Comparison of ENCODE assay signal across 8 mouse cellular contexts in genomic region chr14:124222447-124222846, GRCm38 (mm10).
DNase-seq lines count a peak whose midpoint lies in the region; ATAC-seq lines count a peak whose summit lies in the region.

No protein-coding gene starts in this region.

- H3K27me3 ChIP-seq in heart, embryonic 11.5 days (ENCODE audit: control insufficient read depth, insufficient read depth, low read length): no peaks in the 10 kb centered on the region

- no peak overlapping the region for H3K27ac ChIP-seq in heart, embryonic 11.5 days (ENCODE audit: low read depth, low read length)

- H3K9ac ChIP-seq in heart, embryonic 11.5 days (ENCODE audit: low read depth, low read length): no peak overlapping the region

- DNase-seq in heart, postnatal 10 days: peak; percentile 2 to 7
- peak; percentile 3 for DNase-seq in 416B (ENCODE audit: low read depth)
- DNase-seq in brain, adult 2 months (ENCODE audit: low read depth, low spot score): peak; percentile 72
- DNase-seq in layer of hippocampus, adult 9-10 months (ENCODE audit: low spot score): peak; percentile 57
- no peak for DNase-seq in gastrocnemius, postnatal 10 days
- DNase-seq in frontal cortex, postnatal 10 days (ENCODE audit: low spot score in 2 of 2): no peak
- no peak for DNase-seq in spleen, adult 12 weeks (ENCODE audit: low spot score)

- WGBS in heart, embryonic 11.5 days (ENCODE audit: insufficient replicate concordance): 26% methylated on average over 1 of the region's 1 CpGs

- no peaks in the 10 kb centered on the region for H3K4me1 ChIP-seq in heart, embryonic 11.5 days (ENCODE audit: control insufficient read depth, insufficient read depth, low read length)

- H3K36me3 ChIP-seq in heart, embryonic 11.5 days (ENCODE audit: control insufficient read depth, insufficient read depth, low read length): no peaks in the 10 kb centered on the region

- no peak overlapping the region for H3K4me2 ChIP-seq in heart, embryonic 11.5 days

- H3K9me3 ChIP-seq in heart, embryonic 11.5 days (replicated peaks; ENCODE audit: control insufficient read depth, low read length): no peaks in the 10 kb centered on the region

- H3K4me3 ChIP-seq in heart, embryonic 11.5 days (ENCODE audit: low read depth, low read length): no peak overlapping the region

- intact Hi-C loops in heart, postnatal 10 days (cut with DNase I): no loop called here

- ATAC-seq in heart, embryonic 11.5 days (replicated peaks; ENCODE audit: insufficient number of reproducible peaks, low FRiP score, low TSS enrichment): no peak

Comparison
In these comparisons a context has a peak if more than half of its experiments do, and no peak if none do; other contexts are left out.
1. DNase-seq: peak in heart, postnatal 10 days (2 of 2), 416B (single experiment), brain, adult 2 months (single experiment) and layer of hippocampus, adult 9-10 months (single experiment); none in gastrocnemius, postnatal 10 days (single experiment), frontal cortex, postnatal 10 days (0 of 2) and spleen, adult 12 weeks (single experiment).